9 mouse cellular contexts compared by ENCODE assay signal in the genomic region with DNA sequence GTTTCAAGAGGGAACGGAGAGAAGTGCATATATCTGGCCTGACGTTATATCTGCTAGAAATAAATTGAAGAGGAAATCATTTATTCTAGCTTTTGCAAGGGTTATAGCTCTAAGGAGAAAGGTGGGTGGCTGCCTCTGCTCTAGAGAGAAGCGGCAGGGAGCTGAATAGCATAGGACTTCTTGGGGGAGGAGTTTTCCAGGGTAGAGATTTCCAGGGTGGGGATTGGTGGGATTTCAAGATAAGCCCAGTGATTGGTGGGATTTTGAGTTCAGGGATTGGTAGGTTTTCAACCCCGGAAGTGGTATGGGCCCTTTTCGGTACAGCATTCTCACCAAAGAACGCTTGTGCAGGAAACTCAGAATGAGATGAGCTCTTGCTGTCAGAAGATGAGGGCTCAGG. TPM values are rescaled to one million over a fixed set of nuclear protein-coding genes. Genes with fewer than 3 reads are reported as not detected.
A peak's percentile ranks its signal among the peaks of the same experiment; 100 is the strongest.
DNase-seq lines count a peak whose midpoint lies in the region; ATAC-seq and TF ChIP-seq lines count a peak whose summit lies in the region.
"Had no signal": no experiment of that assay in that cellular context is flagged by ENCODE, and none has a peak within 500 bp of the region (broad histone marks: within the 10 kb centered on the region; RNA-seq: fewer than 3 reads in every experiment).

No protein-coding gene starts in this region.

- no peak for DNase-seq in lung, adult 2 months
- DNase-seq in forebrain, embryonic 10.5 days (ENCODE audit: extremely low spot score, low spot score), result no peak
- no peak for DNase-seq in cerebellum, adult 11-12 months
- DNase-seq in Muller cell, postnatal 12 days (ENCODE audit: inconsistent ontology term), result no peak

- peak overlapping the region; percentile 42 for H3K4me2 ChIP-seq in lung, embryonic 15.5 days
- peak overlapping the region; percentile 11; the same call in 1 of the 2 replicates for H3K4me2 ChIP-seq in hindbrain, embryonic 16.5 days (ENCODE audit: low read length)
- peak overlapping the region; percentile 37 for H3K4me2 ChIP-seq in neural tube, embryonic 13.5 days

- H3K9ac ChIP-seq in lung, embryonic 15.5 days, result no peak overlapping the region
- H3K9ac ChIP-seq in hindbrain, embryonic 16.5 days (ENCODE audit: low read depth, low read length), result no peak overlapping the region
- no peak overlapping the region for H3K9ac ChIP-seq in neural tube, embryonic 13.5 days

- TF ChIP-seq POLR2A in lung, adult 2 months (IDR thresholded peaks at IDR 0.05; ENCODE audit: borderline replicate concordance, extremely low read depth, low read depth, low read length), result no peak

- no peaks in the 10 kb centered on the region for H3K4me1 ChIP-seq in lung, embryonic 15.5 days
- H3K4me1 ChIP-seq in lung, adult 2 months (ENCODE audit: control insufficient read depth, insufficient read depth, low read length), result no peaks in the 10 kb centered on the region
- H3K4me1 ChIP-seq in forebrain, embryonic 10.5 days, result no peaks in the 10 kb centered on the region
- H3K4me1 ChIP-seq in hindbrain, embryonic 16.5 days (ENCODE audit: control insufficient read depth, insufficient read depth, low read depth, low read length), result no peaks in the 10 kb centered on the region
- H3K4me1 ChIP-seq in neural tube, embryonic 13.5 days (replicated peaks), result no peaks in the 10 kb centered on the region

- TF ChIP-seq CTCF in lung, adult 2 months (IDR thresholded peaks at IDR 0.05; ENCODE audit: insufficient read depth, low read length), result no peak

- H3K4me3 ChIP-seq in lung, embryonic 15.5 days, result no peak overlapping the region
- no peak overlapping the region for H3K4me3 ChIP-seq in lung, adult 2 months (replicated peaks; ENCODE audit: extremely low read depth, low read depth, low read length)
- H3K4me3 ChIP-seq in forebrain, embryonic 10.5 days, result peak overlapping the region; percentile 26
- no peak overlapping the region for H3K4me3 ChIP-seq in hindbrain, embryonic 16.5 days (ENCODE audit: low read length)
- peak overlapping the region; percentile 17; the same call in 1 of the 2 replicates for H3K4me3 ChIP-seq in neural tube, embryonic 13.5 days

- no peak overlapping the region for H3K27ac ChIP-seq in lung, embryonic 15.5 days
- no peak overlapping the region for H3K27ac ChIP-seq in forebrain, embryonic 10.5 days
- H3K27ac ChIP-seq in hindbrain, embryonic 16.5 days (ENCODE audit: low read depth, low read length), result no peak overlapping the region
- H3K27ac ChIP-seq in neural tube, embryonic 13.5 days (replicated peaks), result no peak overlapping the region
- H3K27ac ChIP-seq: macrophage had no signal

- WGBS in lung, embryonic 15.5 days, result 62% methylated on average over 6 of the region's 6 CpGs
- 62% methylated on average over 6 of the region's 6 CpGs for WGBS in lung, adult 2 months
- 73% methylated on average over 6 of the region's 6 CpGs for WGBS in forebrain, embryonic 10.5 days
- 67% methylated on average over 6 of the region's 6 CpGs for WGBS in hindbrain, embryonic 16.5 days
- WGBS in neural tube, embryonic 13.5 days, result 62% methylated on average over 6 of the region's 6 CpGs

- peak; percentile 46; the same call in 1 of the 2 replicates for ATAC-seq in lung, embryonic 15.5 days (ENCODE audit: borderline replicate concordance, extremely low read depth, low FRiP score, low TSS enrichment)
- ATAC-seq in hindbrain, embryonic 16.5 days, result peak; percentile 72
- 0 out of 2 replicates have a peak, but pooled peaks have one; percentile 55 for ATAC-seq in neural tube, embryonic 13.5 days (ENCODE audit: low read depth)

- H3K9me3 ChIP-seq in lung, embryonic 15.5 days, result no peaks in the 10 kb centered on the region
- no peaks in the 10 kb centered on the region for H3K9me3 ChIP-seq in forebrain, embryonic 10.5 days
- no peaks in the 10 kb centered on the region for H3K9me3 ChIP-seq in hindbrain, embryonic 16.5 days (ENCODE audit: control insufficient read depth, low read length)
- no peaks in the 10 kb centered on the region for H3K9me3 ChIP-seq in neural tube, embryonic 13.5 days
- H3K9me3 ChIP-seq: G1E had no signal

- peaks cover 18% of the 10 kb centered on the region for H3K27me3 ChIP-seq in lung, embryonic 15.5 days
- peaks cover 24% of the 10 kb centered on the region for H3K27me3 ChIP-seq in forebrain, embryonic 10.5 days (ENCODE audit: poor library complexity, severe bottlenecking)
- peaks cover 3% of the 10 kb centered on the region; the same call in 1 of the 2 replicates for H3K27me3 ChIP-seq in hindbrain, embryonic 16.5 days (replicated peaks; ENCODE audit: control insufficient read depth, insufficient read depth, low read length)
- peaks cover 10% of the 10 kb centered on the region for H3K27me3 ChIP-seq in neural tube, embryonic 13.5 days

- H3K36me3 ChIP-seq in lung, embryonic 15.5 days, result no peaks in the 10 kb centered on the region
- H3K36me3 ChIP-seq in forebrain, embryonic 10.5 days (replicated peaks), result no peaks in the 10 kb centered on the region
- H3K36me3 ChIP-seq in hindbrain, embryonic 16.5 days (ENCODE audit: control insufficient read depth, insufficient read depth, low read length), result no peaks in the 10 kb centered on the region
- H3K36me3 ChIP-seq in neural tube, embryonic 13.5 days, result no peaks in the 10 kb centered on the region
- H3K36me3 ChIP-seq: G1E had no signal

RNA-seq across cellular contexts. Expression of gene Mdm1, which starts 8.6 kb away (rescaled TPM):
- 36.6 and 40.3 TPM in 2 replicates for polyA plus RNA-seq in lung, embryonic 15.5 days (2015; fragmentation: Nextera tagmentation; extraction: Ambion mirVana)
- 5.1 and 8.4 TPM in 2 replicates for polyA plus RNA-seq in lung, adult 2 months (2012; rRNA removed)
- 58.2 and 58.9 TPM in 2 replicates for polyA plus RNA-seq in forebrain, embryonic 10.5 days (2016; fragmentation: Nextera tagmentation; extraction: Ambion mirVana)
- 27.9 TPM in 2 replicates for polyA plus RNA-seq in hindbrain, embryonic 16.5 days (2015; fragmentation: Nextera tagmentation; extraction: Ambion mirVana)
- 28.8 and 32.2 TPM in 2 replicates for polyA plus RNA-seq in neural tube, embryonic 13.5 days (2015; fragmentation: Nextera tagmentation; extraction: Ambion mirVana)

Comparison
In these comparisons a context has a peak if more than half of its experiments do, and no peak if none do; other contexts are left out.
1. H3K4me3 ChIP-seq: peak in forebrain, embryonic 10.5 days (single experiment) and neural tube, embryonic 13.5 days (single experiment); none in lung, embryonic 15.5 days (single experiment), lung, adult 2 months (single experiment) and hindbrain, embryonic 16.5 days (single experiment).
2. Peak in every context shown above with its lines, with median percentiles within 50 percentile points of each other: ATAC-seq and H3K4me2 ChIP-seq.